Mouse (Mus musculus): ENCODE data around the gene Gm45623.

GRCm38 (mm10) chr13:56707111-56707510, 46.5 kb downstream of the Gm45623 start:
- TF ChIP-seq CTCF (IDR thresholded peaks at IDR 0.05; ENCODE audit: low read depth) (no peak), EP300 (IDR thresholded peaks at IDR 0.05; ENCODE audit: low read depth) (no peak)

Measured in liver, postnatal 0 days (tissue).